Mouse (Mus musculus) adrenal gland (tissue): Measurements from ENCODE around the gene Nup205.

Experiments used
- intact Hi-C: fragments of 180-260 bp; cut with DNase I; formaldehyde crosslinking; loops from one replicate; pipeline ENCODE4 v1.15.1; 2025

Gene Nup205

DNA sequence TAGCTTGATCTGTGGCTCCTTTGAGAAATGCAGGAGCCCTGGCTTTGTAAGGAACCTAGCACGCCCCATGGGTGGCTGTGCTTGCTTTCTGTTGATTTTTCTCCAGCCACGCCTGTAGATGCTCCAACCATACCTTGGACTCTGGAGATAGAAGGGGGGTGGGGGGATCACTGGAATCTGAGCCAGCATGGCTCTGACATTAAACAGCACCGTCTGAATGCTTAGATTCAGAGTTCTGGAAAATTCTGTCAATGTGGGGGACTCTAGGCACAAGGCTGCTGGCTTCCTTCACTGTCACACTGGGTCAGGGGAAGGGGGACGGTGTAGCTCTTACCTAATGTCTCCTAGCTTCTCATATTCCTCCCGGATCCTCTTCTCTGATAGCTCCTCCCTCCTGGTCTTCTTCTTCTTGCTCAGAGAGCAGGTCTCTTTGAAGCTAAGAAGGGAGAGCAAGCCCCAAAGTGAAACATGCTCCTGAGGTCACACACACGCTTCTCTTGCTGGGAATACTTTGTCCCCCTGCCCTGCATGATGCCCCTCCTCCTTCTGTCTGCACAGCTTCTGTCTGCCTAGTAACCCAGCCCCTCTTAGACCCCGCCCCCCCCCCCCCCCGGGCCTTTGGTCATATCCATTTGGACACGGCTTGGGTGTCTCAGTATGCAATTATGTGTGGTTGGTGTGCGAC lies 100.8 kb downstream of the Nup205 start:
- intact Hi-C loops = no loop called here

DNA sequence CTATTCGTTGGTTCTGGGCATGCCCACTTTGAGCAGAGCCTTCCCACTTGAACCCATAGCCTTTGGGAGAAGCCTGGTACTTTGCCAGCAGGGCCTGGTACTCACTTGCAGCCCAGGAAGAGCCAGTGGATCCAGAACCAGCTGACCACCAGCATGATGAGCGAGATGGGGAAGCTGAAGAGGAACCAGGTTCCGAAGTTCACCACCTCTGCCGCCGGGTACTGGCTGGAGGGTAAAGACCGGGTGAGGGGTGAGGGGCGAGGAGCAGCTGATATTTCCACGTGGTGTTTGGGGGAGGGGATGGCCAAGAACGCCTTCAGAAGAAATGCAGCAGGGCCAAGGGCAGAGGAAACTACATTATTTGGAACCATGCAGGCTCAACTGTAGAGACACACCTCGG lies 102.1 kb downstream of the Nup205 start:
- intact Hi-C loops = no loop called here

DNA sequence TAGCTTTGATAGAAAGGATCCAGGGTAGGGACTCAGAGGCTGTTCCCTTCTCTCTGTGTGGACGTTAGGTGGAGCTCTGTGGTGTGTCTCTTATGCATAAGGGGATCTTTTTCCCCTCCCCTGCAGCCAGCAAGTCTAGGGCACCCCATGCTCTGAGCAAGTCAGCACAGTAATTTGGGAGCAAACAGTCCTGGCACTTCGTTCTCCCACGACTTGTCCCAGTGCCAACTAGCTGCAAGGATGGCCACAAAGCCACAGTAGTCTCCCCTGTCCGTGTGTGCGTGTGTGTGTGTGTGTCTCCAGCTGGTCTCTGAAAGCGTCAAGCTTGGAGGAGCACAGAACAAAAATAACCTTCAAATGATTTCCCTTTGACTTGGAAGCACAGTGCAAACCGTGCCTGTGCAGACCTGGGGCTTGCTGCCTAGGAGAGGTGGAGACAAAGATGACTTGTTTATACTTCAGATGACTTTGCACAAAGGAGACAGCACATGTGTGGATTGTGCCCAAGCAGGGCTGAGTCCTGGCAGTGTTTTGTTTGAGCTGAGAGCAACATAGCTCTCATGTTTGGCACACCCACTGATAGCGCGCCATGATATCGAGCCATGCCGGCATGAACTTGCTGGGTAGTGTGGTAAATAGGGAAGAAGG lies 111.0 kb downstream of the Nup205 start:
- intact Hi-C loops = no loop called here

DNA sequence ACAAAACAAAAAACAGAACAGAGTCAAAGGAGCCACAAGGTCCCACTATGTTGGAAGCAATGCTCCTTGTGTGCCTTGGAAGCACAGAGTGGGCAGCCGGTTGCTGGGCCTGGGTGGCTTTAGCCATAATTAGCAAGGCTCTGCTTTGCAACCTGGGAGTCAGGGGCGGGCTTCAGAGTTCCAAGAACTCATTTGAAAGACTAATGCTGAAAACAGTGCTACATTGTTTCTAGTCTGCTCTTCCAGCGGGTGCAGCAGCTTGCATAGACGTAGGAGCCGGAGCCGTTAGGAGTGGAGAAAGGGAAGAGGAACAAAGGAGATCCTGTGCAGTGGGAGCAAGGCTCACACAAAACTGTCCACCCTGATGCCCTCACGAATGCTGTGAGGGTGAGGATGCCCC lies 111.7 kb downstream of the Nup205 start:
- intact Hi-C loops = no loop called here

DNA sequence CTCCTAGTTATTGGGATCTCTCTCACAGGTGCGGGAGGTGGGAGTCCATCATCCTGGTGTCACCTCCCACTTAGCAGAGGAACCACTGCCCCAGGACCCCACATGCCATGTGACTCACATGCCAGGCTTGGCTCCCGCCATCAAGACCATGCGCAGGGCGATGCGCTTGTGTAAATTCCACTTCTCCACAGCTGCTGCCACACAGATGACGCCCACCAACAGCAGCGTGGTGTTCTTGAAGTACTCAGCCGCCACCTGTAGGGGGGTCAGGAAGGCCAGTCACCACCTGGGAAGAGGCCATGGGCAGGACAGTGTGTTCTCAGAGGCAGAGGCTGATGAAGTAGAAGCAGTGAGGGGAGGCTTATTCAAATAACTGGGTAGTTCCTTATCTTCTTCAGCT lies 112.5 kb downstream of the Nup205 start:
- intact Hi-C loops = no loop called here

DNA sequence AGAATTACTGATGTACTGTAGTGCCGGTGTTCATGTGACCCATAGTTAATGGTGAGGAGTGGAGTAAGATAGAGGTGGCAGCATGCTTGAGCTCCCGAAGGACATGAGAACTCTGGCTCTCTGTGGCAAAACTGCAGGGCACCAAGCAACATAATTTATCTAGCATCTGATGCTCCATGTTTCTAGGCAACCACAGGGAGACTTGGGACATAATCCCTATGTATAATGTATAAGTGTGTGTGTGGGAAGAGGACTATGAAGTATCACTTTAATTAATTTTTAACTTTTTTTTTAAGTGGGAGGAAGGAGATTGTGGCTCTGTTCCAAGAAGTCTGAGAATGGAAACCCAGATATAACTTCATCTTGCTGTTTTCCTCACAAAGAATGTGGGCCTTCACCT lies 117.7 kb downstream of the Nup205 start:
- intact Hi-C loops = no loop called here

DNA sequence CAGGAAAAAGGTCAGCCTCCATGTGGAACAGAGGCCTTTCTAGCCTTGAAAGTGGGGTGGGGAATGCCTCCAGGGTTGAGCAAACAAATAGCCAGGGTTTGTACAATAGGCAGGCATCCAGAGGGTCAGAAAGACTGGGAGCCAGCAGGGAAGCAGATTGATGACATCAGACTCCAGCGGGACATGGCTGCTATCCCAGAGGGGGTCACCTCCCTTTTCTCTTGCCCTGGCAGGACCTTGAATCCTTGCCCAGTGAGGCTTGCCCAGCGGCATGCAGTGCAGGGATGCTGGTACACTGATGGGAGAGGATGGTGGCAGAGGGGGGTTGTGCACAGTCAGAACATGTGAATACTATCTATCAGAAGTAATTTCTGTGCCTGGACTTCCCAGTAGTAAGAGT lies 119.8 kb downstream of the Nup205 start:
- intact Hi-C loops = no loop called here
